Mouse (Mus musculus): ENCODE data around the gene Il11ra1.
"Not testable (repeated sequence)": the region's sequence is repeated elsewhere in the genome, so short reads cannot be mapped to it uniquely, and the experiment has no call there.

Il11ra1 gene

GRCm38 (mm10) chr4:41755338-41756305, 55.8 kb downstream of the Il11ra1 start, which contains the start of gene Sigmar1:
Gene Sigmar1, minus strand, starts transcription at chr4:41756157.
- peak; percentile 84 for DNase-seq (ENCODE audit: low spot score)

GRCm38 (mm10) chr4:41756440-41756839, 56.7 kb downstream of the Il11ra1 start:
- no peak for DNase-seq (ENCODE audit: low spot score)

GRCm38 (mm10) chr4:41757321-41757720, 57.5 kb downstream of the Il11ra1 start:
- DNase-seq (ENCODE audit: low spot score), result no peak

- no peak for DNase-seq (ENCODE audit: low spot score)
These were observed 58.2 kb downstream of the Il11ra1 start for GRCm38 (mm10) chr4:41758021-41758420.

GRCm38 (mm10) chr4:41758701-41759100, 58.9 kb downstream of the Il11ra1 start:
- no peak for DNase-seq (ENCODE audit: low spot score)

GRCm38 (mm10) chr4:41759206-41759605, 59.4 kb downstream of the Il11ra1 start:
- no peak for DNase-seq (ENCODE audit: low spot score)

- DNase-seq (ENCODE audit: low spot score), result no peak
These were observed 60.0 kb downstream of the Il11ra1 start for GRCm38 (mm10) chr4:41759656-41760287.

- DNase-seq (ENCODE audit: low spot score), result peak; percentile 79
These were observed 60.5 kb downstream of the Il11ra1 start for GRCm38 (mm10) chr4:41760288-41760721.

GRCm38 (mm10) chr4:41760911-41761310, 61.1 kb downstream of the Il11ra1 start:
- no peak for DNase-seq (ENCODE audit: low spot score)

GRCm38 (mm10) chr4:41761680-41762079, 61.9 kb downstream of the Il11ra1 start:
- DNase-seq (ENCODE audit: low spot score), result no peak

GRCm38 (mm10) chr4:41762099-41762687, 62.4 kb downstream of the Il11ra1 start:
- no peak for DNase-seq (ENCODE audit: low spot score)

- DNase-seq (ENCODE audit: low spot score), result not testable (repeated sequence)
These were observed 62.9 kb downstream of the Il11ra1 start for GRCm38 (mm10) chr4:41762688-41763114.

- DNase-seq (ENCODE audit: low spot score), result not testable (repeated sequence)
These were observed 63.4 kb downstream of the Il11ra1 start for GRCm38 (mm10) chr4:41763176-41763575.

- DNase-seq (ENCODE audit: low spot score), result not testable (repeated sequence)
These were observed 67.5 kb downstream of the Il11ra1 start for GRCm38 (mm10) chr4:41767301-41767700.

- not testable (repeated sequence) for DNase-seq (ENCODE audit: low spot score)
These were observed 73.2 kb downstream of the Il11ra1 start for GRCm38 (mm10) chr4:41772946-41773345.

GRCm38 (mm10) chr4:41773502-41773901, 73.7 kb downstream of the Il11ra1 start:
- DNase-seq (ENCODE audit: low spot score), result not testable (repeated sequence)

GRCm38 (mm10) chr4:41774002-41774401, 74.2 kb downstream of the Il11ra1 start, which contains the start of gene Ccl27a:
Gene Ccl27a, minus strand, starts transcription at chr4:41774247.
- DNase-seq (ENCODE audit: low spot score), result peak; percentile 82

- DNase-seq (ENCODE audit: low spot score), result not testable (repeated sequence)
These were observed 74.7 kb downstream of the Il11ra1 start for GRCm38 (mm10) chr4:41774506-41774905.

- DNase-seq (ENCODE audit: low spot score), result not testable (repeated sequence)
These were observed 76.1 kb downstream of the Il11ra1 start for GRCm38 (mm10) chr4:41775840-41776239.

GRCm38 (mm10) chr4:41781271-41781670, 81.5 kb downstream of the Il11ra1 start:
- DNase-seq (ENCODE audit: low spot score), result not testable (repeated sequence)

- DNase-seq (ENCODE audit: low spot score), result not testable (repeated sequence)
These were observed 82.1 kb downstream of the Il11ra1 start for GRCm38 (mm10) chr4:41781748-41782485.
